Mouse (Mus musculus): ENCODE results near the gene Soga1.

Gene Soga1

GRCm38 (mm10) chr2:157078793-157079700 lies at the start of gene Soga1:
Soga1 (minus strand) TSS chr2:157079254.
- DNase-seq (ENCODE audit: low read depth in 1 of 2, low spot score in 2 of 2): peak in 1 of 2 experiments; percentile 44

- no peak for DNase-seq (ENCODE audit: low read depth in 1 of 2, low spot score in 2 of 2)
These were observed 49.0 kb upstream of the Soga1 start for GRCm38 (mm10) chr2:157128072-157128471.

GRCm38 (mm10) chr2:157127370-157127769 lies 48.3 kb upstream of the Soga1 start:
- no peak for DNase-seq (ENCODE audit: low read depth in 1 of 2, low spot score in 2 of 2)

- no peak for DNase-seq (ENCODE audit: low read depth in 1 of 2, low spot score in 2 of 2)
These were observed 46.2 kb upstream of the Soga1 start for GRCm38 (mm10) chr2:157125246-157125645.

GRCm38 (mm10) chr2:157121766-157122165 lies 42.7 kb upstream of the Soga1 start:
- no peak for DNase-seq (ENCODE audit: low read depth in 1 of 2, low spot score in 2 of 2)

GRCm38 (mm10) chr2:157119075-157119474 lies 40.0 kb upstream of the Soga1 start:
- DNase-seq (ENCODE audit: low read depth in 1 of 2, low spot score in 2 of 2): no peak

- no peak for DNase-seq (ENCODE audit: low read depth in 1 of 2, low spot score in 2 of 2)
These were observed 39.5 kb upstream of the Soga1 start for GRCm38 (mm10) chr2:157118556-157118955.

- DNase-seq (ENCODE audit: low read depth in 1 of 2, low spot score in 2 of 2): no peak
These were observed 37.9 kb upstream of the Soga1 start for GRCm38 (mm10) chr2:157116964-157117363.

GRCm38 (mm10) chr2:157108236-157108635 lies 29.2 kb upstream of the Soga1 start:
- DNase-seq (ENCODE audit: low read depth in 1 of 2, low spot score in 2 of 2): no peak

- DNase-seq (ENCODE audit: low read depth in 1 of 2, low spot score in 2 of 2): no peak
These were observed 25.4 kb upstream of the Soga1 start for GRCm38 (mm10) chr2:157104454-157104853.

GRCm38 (mm10) chr2:157102256-157102655 lies 23.2 kb upstream of the Soga1 start:
- no peak for DNase-seq (ENCODE audit: low read depth in 1 of 2, low spot score in 2 of 2)

GRCm38 (mm10) chr2:157101650-157102049 lies 22.6 kb upstream of the Soga1 start:
- no peak for DNase-seq (ENCODE audit: low read depth in 1 of 2, low spot score in 2 of 2)

GRCm38 (mm10) chr2:157100319-157100605 lies 21.2 kb upstream of the Soga1 start:
- no peak for DNase-seq (ENCODE audit: low read depth in 1 of 2, low spot score in 2 of 2)

- no peak for DNase-seq (ENCODE audit: low read depth in 1 of 2, low spot score in 2 of 2)
These were observed 20.7 kb upstream of the Soga1 start for GRCm38 (mm10) chr2:157099532-157100318.

- no peak for DNase-seq (ENCODE audit: low read depth in 1 of 2, low spot score in 2 of 2)
These were observed 16.1 kb upstream of the Soga1 start for GRCm38 (mm10) chr2:157095005-157095755.

GRCm38 (mm10) chr2:157092024-157092423 lies 13.0 kb upstream of the Soga1 start:
- no peak for DNase-seq (ENCODE audit: low read depth in 1 of 2, low spot score in 2 of 2)

- no peak for DNase-seq (ENCODE audit: low read depth in 1 of 2, low spot score in 2 of 2)
These were observed 8.7 kb upstream of the Soga1 start for GRCm38 (mm10) chr2:157087536-157088317.

- DNase-seq (ENCODE audit: low read depth in 1 of 2, low spot score in 2 of 2): no peak
These were observed 7.7 kb upstream of the Soga1 start, which contains the start of gene Tldc2 for GRCm38 (mm10) chr2:157086796-157087195. Tldc2 (plus strand) TSS chr2:157087055.

GRCm38 (mm10) chr2:157084831-157085585 lies 6.0 kb upstream of the Soga1 start:
- DNase-seq (ENCODE audit: low read depth in 1 of 2, low spot score in 2 of 2): no peak

- DNase-seq (ENCODE audit: low read depth in 1 of 2, low spot score in 2 of 2): no peak
These were observed 2.9 kb upstream of the Soga1 start for GRCm38 (mm10) chr2:157081960-157082359.

All from monocyte, adult 2 months (primary cell).